Mouse (Mus musculus): Measurements from ENCODE around the gene H2-DMb1. TPM values are rescaled to one million over a fixed set of nuclear protein-coding genes. Genes with fewer than 3 reads are reported as not detected.

The H2-DMb1 gene
- polyA plus RNA-seq, 1 experiment from 2014 or later, result 2.6 TPM

- Histone ChIP-seq H3K4me2 (replicated peaks; ENCODE audit: low read depth) (peak overlapping the region; percentile 95), H3K9ac (ENCODE audit: low read length) (peak overlapping the region; percentile 96), H3K9me3 (ENCODE audit: control insufficient read depth, low read length) (no peaks in the 10 kb centered on the region), H3K27me3 (ENCODE audit: control insufficient read depth, insufficient read depth, low read length) (no peaks in the 10 kb centered on the region), H3K36me3 (ENCODE audit: control insufficient read depth, insufficient read depth, low read length) (peaks cover 3% of the 10 kb centered on the region; the same call in 1 of the 2 replicates), H3K4me1 (replicated peaks; ENCODE audit: control insufficient read depth, insufficient read depth) (peaks cover 2% of the 10 kb centered on the region), H3K27ac (replicated peaks) (peak overlapping the region; percentile 100), H3K4me3 (ENCODE audit: low read depth, low read length) (peak overlapping the region; percentile 94)
- TF ChIP-seq EP300 (optimal IDR thresholded peaks at IDR 0.05) (no peak), CTCF (IDR thresholded peaks at IDR 0.05; ENCODE audit: low read depth) (no peak)
- ATAC-seq (ENCODE audit: low FRiP score, low TSS enrichment) (no peak), DNase-seq (ENCODE audit: low spot score) (peak; percentile 48)
- 0% methylated on average over 2 of the region's 2 CpGs for WGBS
These were observed 29.4 kb upstream of the H2-DMb1 start for GRCm38 (mm10) chr17:34123518-34123917.

- Histone ChIP-seq H3K36me3 (ENCODE audit: control insufficient read depth, insufficient read depth, low read length) (no peaks in the 10 kb centered on the region; the same call in 1 of the 2 replicates), H3K9me3 (ENCODE audit: control insufficient read depth, low read length) (no peaks in the 10 kb centered on the region), H3K4me3 (ENCODE audit: low read depth, low read length) (no peak overlapping the region), H3K9ac (ENCODE audit: low read length) (no peak overlapping the region), H3K27me3 (ENCODE audit: control insufficient read depth, insufficient read depth, low read length) (no peaks in the 10 kb centered on the region), H3K4me2 (replicated peaks; ENCODE audit: low read depth) (no peak overlapping the region; the same call in 1 of the 2 replicates), H3K27ac (replicated peaks) (no peak overlapping the region), H3K4me1 (replicated peaks; ENCODE audit: control insufficient read depth, insufficient read depth) (peaks cover 2% of the 10 kb centered on the region)
- 62% methylated on average over 6 of the region's 6 CpGs for WGBS
- ATAC-seq (ENCODE audit: low FRiP score, low TSS enrichment) (no peak), DNase-seq (ENCODE audit: low spot score) (no peak)
- TF ChIP-seq CTCF (IDR thresholded peaks at IDR 0.05; ENCODE audit: low read depth) (no peak), EP300 (optimal IDR thresholded peaks at IDR 0.05) (no peak)
These were observed 28.2 kb upstream of the H2-DMb1 start for GRCm38 (mm10) chr17:34124649-34125048.

GRCm38 (mm10) chr17:34126826-34127420, 25.9 kb upstream of the H2-DMb1 start:
- H3K4me1 ChIP-seq (replicated peaks; ENCODE audit: control insufficient read depth, insufficient read depth), result peaks cover 2% of the 10 kb centered on the region
- no peak overlapping the region for H3K27ac ChIP-seq (replicated peaks)
- H3K4me2 ChIP-seq (replicated peaks; ENCODE audit: low read depth), result no peak overlapping the region
- DNase-seq (ENCODE audit: low spot score), result no peak
- H3K27me3 ChIP-seq (ENCODE audit: control insufficient read depth, insufficient read depth, low read length), result no peaks in the 10 kb centered on the region
- H3K4me3 ChIP-seq (ENCODE audit: low read depth, low read length), result no peak overlapping the region
- no peaks in the 10 kb centered on the region; the same call in 1 of the 2 replicates for H3K36me3 ChIP-seq (ENCODE audit: control insufficient read depth, insufficient read depth, low read length)
- TF ChIP-seq CTCF (IDR thresholded peaks at IDR 0.05; ENCODE audit: low read depth) (no peak), EP300 (optimal IDR thresholded peaks at IDR 0.05) (no peak)
- 53% methylated on average over 9 of the region's 9 CpGs for WGBS
- ATAC-seq (ENCODE audit: low FRiP score, low TSS enrichment), result no peak
- no peaks in the 10 kb centered on the region for H3K9me3 ChIP-seq (ENCODE audit: control insufficient read depth, low read length)
- no peak overlapping the region for H3K9ac ChIP-seq (ENCODE audit: low read length)

- TF ChIP-seq EP300 (optimal IDR thresholded peaks at IDR 0.05) (no peak), CTCF (IDR thresholded peaks at IDR 0.05; ENCODE audit: low read depth) (no peak)
- peaks cover 2% of the 10 kb centered on the region for H3K4me1 ChIP-seq (replicated peaks; ENCODE audit: control insufficient read depth, insufficient read depth)
- H3K27me3 ChIP-seq (ENCODE audit: control insufficient read depth, insufficient read depth, low read length), result no peaks in the 10 kb centered on the region
- ATAC-seq (ENCODE audit: low FRiP score, low TSS enrichment) (peak; percentile 16; the same call in 1 of the 2 replicates), DNase-seq (ENCODE audit: low spot score) (peak; percentile 72)
- no peak overlapping the region for H3K4me3 ChIP-seq (ENCODE audit: low read depth, low read length)
- no peak overlapping the region for H3K4me2 ChIP-seq (replicated peaks; ENCODE audit: low read depth)
- H3K27ac ChIP-seq (replicated peaks), result no peak overlapping the region
- H3K9me3 ChIP-seq (ENCODE audit: control insufficient read depth, low read length), result no peaks in the 10 kb centered on the region
- H3K36me3 ChIP-seq (ENCODE audit: control insufficient read depth, insufficient read depth, low read length), result no peaks in the 10 kb centered on the region; the same call in 1 of the 2 replicates
- H3K9ac ChIP-seq (ENCODE audit: low read length), result no peak overlapping the region
- 21% methylated on average over 6 of the region's 6 CpGs for WGBS
These were observed 25.4 kb upstream of the H2-DMb1 start for GRCm38 (mm10) chr17:34127475-34127874.

GRCm38 (mm10) chr17:34128264-34128937, 24.5 kb upstream of the H2-DMb1 start:
- H3K4me2 ChIP-seq (replicated peaks; ENCODE audit: low read depth), result no peak overlapping the region
- 29% methylated on average over 13 of the region's 13 CpGs for WGBS
- H3K9ac ChIP-seq (ENCODE audit: low read length), result no peak overlapping the region
- no peak overlapping the region for H3K27ac ChIP-seq (replicated peaks)
- DNase-seq (ENCODE audit: low spot score) (no peak), ATAC-seq (ENCODE audit: low FRiP score, low TSS enrichment) (no peak)
- H3K36me3 ChIP-seq (ENCODE audit: control insufficient read depth, insufficient read depth, low read length), result no peaks in the 10 kb centered on the region; the same call in 1 of the 2 replicates
- TF ChIP-seq CTCF (IDR thresholded peaks at IDR 0.05; ENCODE audit: low read depth), result peak; percentile 51
- no peak for TF ChIP-seq EP300 (optimal IDR thresholded peaks at IDR 0.05)
- H3K4me1 ChIP-seq (replicated peaks; ENCODE audit: control insufficient read depth, insufficient read depth), result peaks cover 2% of the 10 kb centered on the region
- no peak overlapping the region for H3K4me3 ChIP-seq (ENCODE audit: low read depth, low read length)
- no peaks in the 10 kb centered on the region for H3K27me3 ChIP-seq (ENCODE audit: control insufficient read depth, insufficient read depth, low read length)
- H3K9me3 ChIP-seq (ENCODE audit: control insufficient read depth, low read length), result no peaks in the 10 kb centered on the region

All from stomach, postnatal 0 days (tissue).